Mouse (Mus musculus) testis, adult 2 months (tissue): ENCODE results near the gene Cdca4.

Experiments used
- CTCF ChIP-seq: fragments of 200-500 bp; IDR thresholded peaks from 2 replicates; pipeline ENCODE4 v1.5.1; 2012; ENCODE audit warnings: low read depth, mild to moderate bottlenecking, inconsistent platforms, low read length, moderate library complexity; ENCODE audit not compliant: control insufficient read depth, insufficient read depth, insufficient replicate concordance
- POLR2A ChIP-seq: fragments of 200-500 bp; IDR thresholded peaks from 2 replicates; pipeline ENCODE4 v1.6.1; 2012; ENCODE audit warnings: low read depth, mild to moderate bottlenecking, inconsistent platforms, low read length, moderate library complexity; ENCODE audit not compliant: control insufficient read depth

DNA sequence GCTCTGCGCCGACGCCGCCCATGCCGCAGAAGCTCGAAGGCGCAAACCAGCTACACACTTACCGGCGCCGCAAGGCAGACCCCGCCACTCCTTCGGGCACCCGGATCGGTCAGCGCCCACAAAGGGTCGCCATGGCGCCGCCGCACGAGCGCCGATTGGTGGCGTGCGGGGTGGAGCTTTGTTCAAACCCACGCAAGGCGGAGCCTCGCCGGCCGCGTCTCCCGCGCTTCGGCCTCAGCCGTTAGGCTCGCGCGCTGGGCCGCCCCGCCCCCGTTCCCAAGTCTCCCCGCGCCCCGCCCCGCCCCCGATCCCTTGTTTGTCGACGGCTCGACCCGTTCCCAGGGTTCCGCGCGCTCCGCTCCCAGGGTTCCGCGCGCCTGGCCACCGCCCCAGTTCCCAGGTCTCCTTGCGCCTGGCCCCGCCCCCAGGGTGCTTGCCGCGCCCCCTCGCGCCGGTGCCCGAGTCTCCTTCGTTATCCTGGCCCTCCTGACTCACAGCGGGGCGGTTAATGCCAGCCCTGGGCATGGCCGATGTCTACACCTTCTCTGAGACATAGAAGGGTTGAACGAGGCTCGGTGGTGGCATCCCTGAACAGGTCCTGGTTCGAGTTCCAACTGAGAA, at the start of gene Cdca4:
- TF ChIP-seq CTCF, result no peak
- peak; percentile 85 for TF ChIP-seq POLR2A
